Mouse (Mus musculus) small intestine, adult 2 months (tissue): Measurements from ENCODE around the gene Gm20388. TPM values are rescaled to one million over a fixed set of nuclear protein-coding genes. Genes with fewer than 3 reads are reported as not detected.

ENCODE experiments used
- H3K27ac ChIP-seq: fragments of 200-500 bp; 2 replicates; pipeline ENCODE4 v1.5.1; 2012; ENCODE audit warnings: low read depth, low read length, control low read depth, inconsistent platforms; ENCODE audit not compliant: insufficient read depth
- H3K27me3 ChIP-seq: fragments of 200-500 bp; 2 replicates; pipeline ENCODE4 v1.6.1; 2012; ENCODE audit warnings: mild to moderate bottlenecking, moderate library complexity, low read length, inconsistent platforms; ENCODE audit not compliant: control insufficient read depth, insufficient read depth
- H3K36me3 ChIP-seq: fragments of 200-500 bp; 2 replicates; pipeline ENCODE4 v1.6.1; 2012; ENCODE audit warnings: mild to moderate bottlenecking, low read length, control low read depth, inconsistent platforms; ENCODE audit not compliant: control insufficient read depth, insufficient read depth
- H3K4me1 ChIP-seq: fragments of 200-500 bp; 2 replicates; pipeline ENCODE4 v1.6.1; 2012; ENCODE audit warnings: low read length, inconsistent platforms, mixed read lengths; ENCODE audit not compliant: control insufficient read depth, insufficient read depth, insufficient read length
- H3K4me3 ChIP-seq: fragments of 200-500 bp; 2 replicates; pipeline ENCODE4 v1.5.1; 2012; ENCODE audit warnings: low read depth, mild to moderate bottlenecking, control low read depth, inconsistent platforms, low read length, moderate library complexity
- CTCF ChIP-seq: fragments of 200-500 bp; IDR thresholded peaks from 2 replicates; pipeline ENCODE4 v1.5.1; 2012; ENCODE audit warnings: low read depth, mild to moderate bottlenecking, control low read depth, inconsistent platforms, low read length, moderate library complexity, mixed read lengths; ENCODE audit not compliant: insufficient replicate concordance, insufficient read length; ENCODE audit errors: extremely low read depth
- POLR2A ChIP-seq: fragments of 200-500 bp; IDR thresholded peaks from 2 replicates; pipeline ENCODE4 v1.6.1; 2012; ENCODE audit warnings: low read depth, mild to moderate bottlenecking, control low read depth, inconsistent platforms, low read length, moderate library complexity
- WGBS: fragments of 180-500 bp; shearing (Covaris S2); methylation state at CpG from one replicate; pipeline ENCODE4 v1.1.7; 2018; 5-methylcytosine and 5-hydroxymethylcytosine counted together
- polyA plus RNA-seq: library from polyadenylated mRNA; depleted of rRNA; stranded (reverse); fragments of >200 nt; gene quantifications from 2 replicates; pipeline ENCODE4 v1.2.3, GENCODE M21; 2012

Gm20388 gene
- polyA plus RNA-seq, 1 experiment: 37.3 TPM

GRCm38 (mm10) chr8:122932561-122932959 is 3021.9 kb downstream of the Gm20388 start:
- no peaks in the 10 kb centered on the region for H3K27me3 ChIP-seq
- H3K4me3 ChIP-seq: no peak overlapping the region
- WGBS: 55% methylated on average over 2 of the region's 2 CpGs
- no peak overlapping the region; the same call in 1 of the 2 replicates for H3K27ac ChIP-seq
- peaks cover 4% of the 10 kb centered on the region for H3K36me3 ChIP-seq
- TF ChIP-seq CTCF (no peak), POLR2A (no peak)
- peaks cover 16% of the 10 kb centered on the region; the same call in 1 of the 2 replicates for H3K4me1 ChIP-seq

GRCm38 (mm10) chr8:122933973-122934372 is 3023.3 kb downstream of the Gm20388 start:
- no peak overlapping the region for H3K4me3 ChIP-seq
- no peaks in the 10 kb centered on the region for H3K36me3 ChIP-seq
- peaks cover 16% of the 10 kb centered on the region; the same call in 1 of the 2 replicates for H3K4me1 ChIP-seq
- H3K27me3 ChIP-seq: no peaks in the 10 kb centered on the region
- TF ChIP-seq POLR2A: no peak
- TF ChIP-seq CTCF: no peak
- H3K27ac ChIP-seq: no peak overlapping the region

- WGBS: 83% methylated on average over 1 of the region's 1 CpGs
- Histone ChIP-seq H3K27me3 (no peaks in the 10 kb centered on the region), H3K4me1 (peaks cover 18% of the 10 kb centered on the region; the same call in 1 of the 2 replicates), H3K4me3 (no peak overlapping the region), H3K36me3 (no peaks in the 10 kb centered on the region), H3K27ac (no peak overlapping the region)
- TF ChIP-seq POLR2A: no peak
- no peak for TF ChIP-seq CTCF
Observed at GRCm38 (mm10) chr8:122935118-122935517, 3024.5 kb downstream of the Gm20388 start.

- Histone ChIP-seq H3K27ac (no peak overlapping the region), H3K36me3 (peaks cover under 1% of the 10 kb centered on the region; the same call in 1 of the 2 replicates), H3K27me3 (no peaks in the 10 kb centered on the region), H3K4me1 (peaks cover 18% of the 10 kb centered on the region; the same call in 1 of the 2 replicates), H3K4me3 (no peak overlapping the region)
- TF ChIP-seq CTCF: no peak
- TF ChIP-seq POLR2A: no peak
- WGBS: 50% methylated on average over 3 of the region's 3 CpGs
Observed at GRCm38 (mm10) chr8:122935912-122936311, 3025.3 kb downstream of the Gm20388 start.

- Histone ChIP-seq H3K4me1 (peaks cover 16% of the 10 kb centered on the region; the same call in 1 of the 2 replicates), H3K27ac (peak overlapping the region; percentile 37), H3K4me3 (no peak overlapping the region), H3K27me3 (no peaks in the 10 kb centered on the region), H3K36me3 (peaks cover 2% of the 10 kb centered on the region; the same call in 1 of the 2 replicates)
- WGBS: 58% methylated on average over 2 of the region's 2 CpGs
- TF ChIP-seq CTCF: no peak
- no peak for TF ChIP-seq POLR2A
Observed at GRCm38 (mm10) chr8:122937545-122938053, 3027.0 kb downstream of the Gm20388 start.

- Histone ChIP-seq H3K4me3 (no peak overlapping the region), H3K27ac (peak overlapping the region; percentile 37)
- 74% methylated on average over 3 of the region's 3 CpGs for WGBS
Observed at GRCm38 (mm10) chr8:122938170-122938569, 3027.5 kb downstream of the Gm20388 start.

GRCm38 (mm10) chr8:122938591-122938990 is 3027.9 kb downstream of the Gm20388 start:
- TF ChIP-seq POLR2A (no peak), CTCF (no peak)
- Histone ChIP-seq H3K27ac (peak overlapping the region; percentile 37; the same call in 1 of the 2 replicates), H3K36me3 (peaks cover 2% of the 10 kb centered on the region; the same call in 1 of the 2 replicates), H3K27me3 (no peaks in the 10 kb centered on the region), H3K4me1 (peaks cover 11% of the 10 kb centered on the region; the same call in 1 of the 2 replicates), H3K4me3 (no peak overlapping the region)
- WGBS: 57% methylated on average over 4 of the region's 4 CpGs

More at GRCm38 (mm10) chr8:122938170-122938569, 3027.5 kb downstream of the Gm20388 start:
- no peaks in the 10 kb centered on the region for H3K27me3 ChIP-seq
- TF ChIP-seq POLR2A (no peak), CTCF (no peak)
- H3K36me3 ChIP-seq: peaks cover 2% of the 10 kb centered on the region; the same call in 1 of the 2 replicates
- peaks cover 13% of the 10 kb centered on the region; the same call in 1 of the 2 replicates for H3K4me1 ChIP-seq
